Mouse (Mus musculus) CH12.LX (cell line): ENCODE results near the gene Pmf1.

ENCODE experiments used
- CTCF ChIP-seq, 2 experiments: IDR thresholded peaks in 1 of 2; conservative IDR thresholded peaks in 1 of 2; 2 replicates each; pipeline ENCODE4 v1.5.1; 2011 to 2012; ENCODE audit warnings: low read depth in 2 of 2, low read length in 2 of 2, improper control_type of control experiment in 1 of 2, inconsistent platforms in 1 of 2, mild to moderate bottlenecking in 1 of 2, moderate library complexity in 1 of 2
- EP300 ChIP-seq: IDR thresholded peaks from 2 replicates; pipeline ENCODE4 v1.6.1; 2011; ENCODE audit warnings: low read length, improper control_type of control experiment
- JUND ChIP-seq: conservative IDR thresholded peaks from 2 replicates; pipeline ENCODE4 v1.6.1; 2011; ENCODE audit warnings: low read depth, low read length, improper control_type of control experiment

- no peak for TF ChIP-seq CTCF (conservative IDR thresholded peaks at IDR 0.05 in 1 of 2, IDR thresholded peaks at IDR 0.05 in 1 of 2; ENCODE audit: low read depth in 2 of 2, low read length in 2 of 2)
- TF ChIP-seq JUND = no peak
- no peak for TF ChIP-seq EP300
Observed at GRCm38 (mm10) chr3:88453369-88453768, 43.2 kb upstream of the Pmf1 start.
